Mouse (Mus musculus) forebrain, embryonic 11.5 days (tissue): ENCODE data around the gene Eps8l1. TPM values are rescaled to one million over a fixed set of nuclear protein-coding genes. Genes with fewer than 3 reads are reported as not detected.
A peak's percentile ranks its signal among the peaks of the same experiment; 100 is the strongest.

ENCODE experiments used
- ATAC-seq: fragments of 200-750 bp; cut with Nextera tagmentation; replicated peaks from 2 replicates; pipeline ENCODE4 v1.8.0; 2017; ENCODE audit warnings: moderate TSS enrichment; ENCODE audit not compliant: low FRiP score
- DNase-seq: peaks from one replicate; pipeline ENCODE4 v3.0.0-alpha.2; 2017; ENCODE audit warnings: low spot score
- H3K27ac ChIP-seq: fragments of 300-500 bp; sonication (generic); 2 replicates; pipeline ENCODE4 v1.5.1; 2014; ENCODE audit warnings: low read depth, low read length
- H3K27me3 ChIP-seq: fragments of 300-500 bp; sonication (generic); 2 replicates; pipeline ENCODE4 v1.6.1; 2014; ENCODE audit warnings: mild to moderate bottlenecking, low read length, mixed read lengths; ENCODE audit not compliant: control insufficient read depth, insufficient read depth
- H3K36me3 ChIP-seq: fragments of 300-500 bp; sonication (generic); 2 replicates; pipeline ENCODE4 v1.6.1; 2014; ENCODE audit warnings: mild to moderate bottlenecking, low read length, moderate library complexity, mixed read lengths; ENCODE audit not compliant: control insufficient read depth, insufficient read depth
- H3K4me1 ChIP-seq: fragments of 300-500 bp; sonication (generic); replicated peaks from 2 replicates; pipeline ENCODE4 v1.6.1; 2014; ENCODE audit warnings: low read length, mixed read lengths; ENCODE audit not compliant: control insufficient read depth, insufficient read depth
- H3K4me2 ChIP-seq: fragments of 300-500 bp; sonication (generic); 2 replicates; pipeline ENCODE4 v1.6.1; 2014; ENCODE audit warnings: low read depth, mild to moderate bottlenecking, low read length, moderate library complexity, mixed read lengths; ENCODE audit not compliant: severe bottlenecking
- H3K4me3 ChIP-seq: fragments of 300-500 bp; sonication (generic); 2 replicates; pipeline ENCODE4 v1.5.1; 2014; ENCODE audit warnings: low read depth, low read length
- H3K9ac ChIP-seq: fragments of 300-500 bp; sonication (generic); 2 replicates; pipeline ENCODE4 v1.6.1; 2014; ENCODE audit warnings: low read length
- H3K9me3 ChIP-seq: fragments of 300-500 bp; sonication (generic); 2 replicates; pipeline ENCODE4 v1.6.1; 2016; ENCODE audit warnings: low read length, mixed read lengths; ENCODE audit not compliant: control insufficient read depth
- WGBS: fragments of 180-500 bp; shearing (Covaris S2); extraction: QIAGEN DNeasy Blood & Tissue Kit; methylation state at CpG from one replicate; pipeline ENCODE4 v1.1.7; 2014; 5-methylcytosine and 5-hydroxymethylcytosine counted together
- polyA plus RNA-seq: library from polyadenylated mRNA; unstranded; fragments of >200 nt; fragmentation: Nextera tagmentation; extraction: Ambion mirVana; gene quantifications from 2 replicates; pipeline ENCODE4 v1.2.1, GENCODE M21; 2014

Gene Eps8l1
- polyA plus RNA-seq, 1 experiment from 2014 or later: 3.8 TPM

DNA sequence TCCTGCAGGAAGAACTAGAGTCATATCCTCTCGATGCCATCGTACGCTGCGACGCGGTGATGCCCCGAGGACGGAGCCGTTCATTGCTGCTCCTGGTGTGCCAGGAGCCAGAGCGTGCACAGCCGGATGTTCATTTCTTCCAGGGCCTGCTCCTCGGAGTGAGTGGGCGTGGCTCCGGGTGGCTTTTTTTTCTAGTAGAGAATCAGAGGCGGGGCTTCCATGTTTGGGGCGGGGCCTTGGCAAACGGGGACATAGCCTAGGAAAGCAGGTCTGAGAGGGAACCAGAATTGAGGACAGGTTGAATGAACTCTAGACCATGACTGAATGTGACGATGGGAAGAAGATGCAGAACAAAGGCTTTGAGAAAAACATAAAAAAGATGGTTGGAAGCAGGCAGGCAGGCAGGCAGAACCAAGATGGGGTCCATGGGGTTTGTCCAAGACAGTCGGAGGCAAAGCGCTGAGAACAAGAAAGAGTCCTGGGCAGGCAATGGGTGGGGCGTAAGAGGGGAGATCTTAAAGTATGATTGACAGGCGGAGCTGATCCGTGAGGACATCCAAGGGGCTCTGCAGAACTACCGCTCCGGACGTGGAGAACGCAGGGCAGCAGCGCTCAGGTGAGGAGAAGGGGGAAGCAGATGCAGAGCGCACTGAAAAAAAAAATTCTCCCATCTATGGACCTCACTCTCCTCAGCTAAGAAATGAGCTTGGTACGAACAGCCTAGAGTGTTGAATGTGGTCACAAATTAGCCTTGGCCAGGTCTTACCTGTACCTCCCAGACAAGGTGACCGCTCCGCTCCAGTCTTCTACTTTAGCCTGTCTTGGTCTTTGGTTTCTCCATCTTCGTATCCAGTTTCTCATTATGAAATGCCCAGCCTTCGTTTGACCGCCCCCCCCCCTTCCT, 10.1 kb downstream of the Eps8l1 start:
- 3% methylated on average over 34 of the region's 35 CpGs for WGBS
- H3K9ac ChIP-seq: peak overlapping the region; percentile 36; the same call in 1 of the 2 replicates
- no peaks in the 10 kb centered on the region for H3K36me3 ChIP-seq
- DNase-seq (peak; percentile 81), ATAC-seq (peak; percentile 71)
- H3K4me3 ChIP-seq: peak overlapping the region; percentile 19
- H3K4me1 ChIP-seq: peaks cover 2% of the 10 kb centered on the region; the same call in 1 of the 2 replicates
- H3K27ac ChIP-seq: no peak overlapping the region
- H3K27me3 ChIP-seq: peaks cover 30% of the 10 kb centered on the region
- peak overlapping the region; percentile 47 for H3K4me2 ChIP-seq
- no peaks in the 10 kb centered on the region for H3K9me3 ChIP-seq

DNA sequence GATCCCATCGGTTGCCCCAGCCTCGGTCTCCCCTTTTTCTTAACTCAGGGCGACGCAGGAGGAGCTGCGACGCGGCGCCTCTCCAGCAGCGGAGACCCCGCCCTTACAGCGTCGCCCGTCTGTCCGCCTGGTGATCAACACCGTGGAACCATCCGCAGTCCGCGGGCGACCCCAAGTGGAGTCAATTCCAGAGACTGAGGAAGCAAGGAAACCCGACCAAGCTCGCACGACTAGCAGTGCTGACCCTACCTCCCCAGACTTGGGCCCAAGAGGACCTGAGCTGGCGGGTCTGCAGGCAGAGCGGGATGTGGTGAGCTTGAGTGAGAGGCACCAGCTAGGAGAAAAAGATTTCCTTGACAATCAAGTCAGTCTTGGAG, 10.7 kb downstream of the Eps8l1 start:
- peak; percentile 77 for ATAC-seq
- 2% methylated on average over 24 of the region's 24 CpGs for WGBS

DNA sequence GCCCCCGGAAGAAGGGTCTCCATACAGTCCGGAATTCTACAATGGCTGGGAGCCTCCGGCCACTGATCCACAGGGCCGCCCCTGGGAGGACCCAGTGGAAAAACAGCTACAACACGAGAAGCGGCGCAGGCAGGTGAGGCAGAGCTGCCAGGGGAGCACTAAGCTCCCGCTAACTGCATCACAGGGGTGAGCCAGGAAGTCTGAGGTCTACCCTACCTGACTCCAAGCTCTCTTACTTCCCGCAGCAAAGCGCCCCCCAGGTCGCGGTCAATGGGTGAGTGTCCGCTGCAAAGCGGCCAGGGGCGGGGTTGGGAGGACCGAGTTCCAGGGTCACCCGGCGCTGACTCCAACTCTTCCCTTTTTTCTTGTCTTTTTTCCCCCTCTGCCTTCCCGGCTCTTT, 13.5 kb downstream of the Eps8l1 start:
- no peak overlapping the region for H3K27ac ChIP-seq
- ATAC-seq (no peak), DNase-seq (no peak)
- H3K27me3 ChIP-seq: peaks cover 32% of the 10 kb centered on the region
- H3K4me3 ChIP-seq: no peak overlapping the region
- no peaks in the 10 kb centered on the region for H3K36me3 ChIP-seq
- H3K4me1 ChIP-seq: peaks cover 9% of the 10 kb centered on the region
- WGBS: 11% methylated on average over 19 of the region's 19 CpGs
- no peak overlapping the region for H3K9ac ChIP-seq
- no peak overlapping the region for H3K4me2 ChIP-seq
- no peaks in the 10 kb centered on the region; the same call in 1 of the 2 replicates for H3K9me3 ChIP-seq

More for the DNA sequence above, 10.7 kb downstream of the Eps8l1 start:
- DNase-seq: peak; percentile 85
- H3K9me3 ChIP-seq: no peaks in the 10 kb centered on the region
- H3K4me2 ChIP-seq: peak overlapping the region; percentile 47
- no peak overlapping the region for H3K9ac ChIP-seq
- peaks cover 30% of the 10 kb centered on the region for H3K27me3 ChIP-seq
- no peaks in the 10 kb centered on the region for H3K36me3 ChIP-seq
- H3K4me3 ChIP-seq: peak overlapping the region; percentile 19
- H3K27ac ChIP-seq: no peak overlapping the region
- peaks cover 2% of the 10 kb centered on the region; the same call in 1 of the 2 replicates for H3K4me1 ChIP-seq

DNA sequence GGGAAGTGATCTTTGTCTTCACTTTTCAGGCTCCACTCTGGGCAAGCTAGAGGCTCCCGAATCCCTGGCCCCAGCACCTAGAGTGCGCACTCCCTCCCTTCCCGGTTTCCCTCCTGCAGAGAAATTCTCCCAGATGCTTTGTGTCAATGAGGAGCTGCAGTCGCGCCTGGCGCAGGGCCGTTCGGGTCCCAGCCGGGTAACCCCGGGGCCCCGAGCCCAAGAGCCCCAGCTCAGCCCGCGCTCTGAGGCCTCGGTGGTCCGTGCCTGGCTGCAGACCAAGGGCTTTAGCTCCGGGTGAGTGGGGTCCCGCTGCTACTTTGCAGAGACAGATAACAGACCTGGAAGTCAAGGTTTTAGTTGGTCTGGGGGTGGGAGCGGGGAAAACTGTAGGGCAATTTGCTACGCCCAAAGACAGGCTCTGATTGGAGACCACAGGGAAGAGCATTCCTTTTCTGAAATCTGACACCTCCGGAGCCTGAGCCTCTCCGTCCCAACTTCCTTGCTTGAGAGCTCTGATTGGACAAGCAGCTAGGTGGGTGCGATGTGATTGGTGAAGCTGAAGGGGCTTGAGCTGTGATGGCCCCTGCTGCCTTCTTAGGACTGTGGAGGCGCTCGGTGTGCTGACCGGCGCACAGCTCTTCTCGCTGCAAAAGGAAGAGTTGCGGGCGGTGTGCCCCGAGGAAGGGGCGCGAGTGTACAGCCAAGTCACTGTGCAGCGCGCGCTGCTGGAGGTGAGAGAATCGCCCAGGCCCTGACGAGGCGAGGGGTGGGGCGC, 17.7 kb downstream of the Eps8l1 start:
- under 1% methylated on average over 39 of the region's 39 CpGs for WGBS
- DNase-seq: peak; percentile 91
- H3K27ac ChIP-seq: peak overlapping the region; percentile 85
- no peaks in the 10 kb centered on the region; the same call in 1 of the 2 replicates for H3K36me3 ChIP-seq
- H3K4me3 ChIP-seq: peak overlapping the region; percentile 45
- peak; percentile 98 for ATAC-seq
- peaks cover 8% of the 10 kb centered on the region for H3K4me1 ChIP-seq
- H3K9ac ChIP-seq: peak overlapping the region; percentile 60
- H3K27me3 ChIP-seq: peaks cover 12% of the 10 kb centered on the region
- H3K4me2 ChIP-seq: peak overlapping the region; percentile 88
- H3K9me3 ChIP-seq: no peaks in the 10 kb centered on the region; the same call in 1 of the 2 replicates

DNA sequence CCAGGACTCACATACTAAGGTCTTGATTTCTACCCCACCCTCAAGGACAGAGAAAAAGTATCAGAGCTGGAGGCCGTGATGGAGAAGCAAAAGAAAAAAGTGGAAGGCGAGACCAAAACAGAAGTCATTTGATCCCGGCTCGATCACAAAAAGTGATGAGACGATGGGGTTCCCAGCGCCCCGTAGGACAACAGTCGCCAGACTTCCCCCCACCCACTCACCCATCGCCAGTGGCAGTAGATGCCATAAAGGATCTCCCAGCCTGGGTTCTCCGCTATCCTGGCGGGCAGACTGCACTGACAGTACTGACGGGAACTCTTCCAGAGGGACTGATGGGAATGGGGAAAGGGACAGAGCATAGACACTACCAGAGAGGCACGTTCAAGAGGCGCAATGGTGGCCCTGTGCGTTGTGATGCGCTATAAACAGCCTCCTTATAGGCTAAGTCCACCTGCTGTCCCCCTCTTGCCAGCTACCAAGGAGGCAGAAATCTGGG, 18.4 kb downstream of the Eps8l1 start:
- ATAC-seq: peak; percentile 14; the same call in 1 of the 2 replicates
- Histone ChIP-seq H3K36me3 (no peaks in the 10 kb centered on the region; the same call in 1 of the 2 replicates), H3K27ac (peak overlapping the region; percentile 85; the same call in 1 of the 2 replicates), H3K4me1 (peaks cover 8% of the 10 kb centered on the region), H3K9me3 (no peaks in the 10 kb centered on the region; the same call in 1 of the 2 replicates), H3K27me3 (peaks cover 10% of the 10 kb centered on the region; the same call in 1 of the 2 replicates), H3K4me3 (peak overlapping the region; percentile 45), H3K9ac (peak overlapping the region; percentile 60), H3K4me2 (peak overlapping the region; percentile 88)
- 3% methylated on average over 16 of the region's 16 CpGs for WGBS
- peak; percentile 61 for DNase-seq

DNA sequence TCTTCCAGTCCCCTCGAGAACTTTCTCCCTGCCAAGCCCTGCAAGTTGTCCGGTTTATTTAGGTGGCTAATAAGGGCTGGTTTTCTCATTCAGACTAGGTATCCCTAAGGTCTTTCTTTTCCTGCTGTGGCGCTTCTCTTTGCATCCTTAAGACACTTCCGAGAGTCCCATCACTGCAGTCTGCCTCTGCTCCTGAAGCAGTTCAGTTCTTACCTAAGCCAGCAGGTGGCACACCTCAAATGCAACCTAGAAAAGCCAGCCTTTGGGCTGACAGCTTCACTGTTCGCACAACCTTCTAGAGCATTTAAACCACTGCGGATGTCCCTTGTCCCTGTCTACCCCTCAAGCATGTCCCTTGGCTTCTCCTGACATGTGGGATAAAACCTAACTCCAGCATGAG, 19.2 kb downstream of the Eps8l1 start:
- ATAC-seq: no peak
- peaks cover 8% of the 10 kb centered on the region for H3K4me1 ChIP-seq
- H3K4me3 ChIP-seq: no peak overlapping the region
- no peak overlapping the region for H3K9ac ChIP-seq
- H3K27ac ChIP-seq: no peak overlapping the region
- H3K36me3 ChIP-seq: no peaks in the 10 kb centered on the region; the same call in 1 of the 2 replicates
- WGBS: 26% methylated on average over 6 of the region's 6 CpGs
- peak overlapping the region; percentile 88; the same call in 1 of the 2 replicates for H3K4me2 ChIP-seq
- peaks cover 4% of the 10 kb centered on the region; the same call in 1 of the 2 replicates for H3K27me3 ChIP-seq
- DNase-seq: peak; percentile 64
- no peaks in the 10 kb centered on the region; the same call in 1 of the 2 replicates for H3K9me3 ChIP-seq

DNA sequence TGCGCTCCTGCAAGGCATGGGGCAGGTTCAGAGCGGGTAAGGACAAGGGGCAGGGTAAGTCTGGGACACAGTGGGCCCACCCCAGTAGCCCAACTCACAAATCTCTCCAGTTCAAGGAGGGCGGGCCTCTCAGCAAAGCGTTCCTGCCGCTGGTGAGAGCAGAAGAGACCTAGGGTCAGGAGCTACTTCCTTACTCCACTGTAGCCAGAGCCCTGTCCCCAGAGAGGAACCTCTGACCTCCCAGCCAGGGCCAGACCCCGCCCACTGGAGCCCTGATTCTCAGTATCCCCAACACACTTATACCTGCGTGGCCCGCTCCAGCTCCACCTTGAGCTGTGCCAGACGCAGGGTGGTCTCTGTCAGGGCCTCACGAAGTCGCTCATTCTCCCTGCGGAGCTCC, 21.8 kb downstream of the Eps8l1 start:
- no peaks in the 10 kb centered on the region; the same call in 1 of the 2 replicates for H3K36me3 ChIP-seq
- WGBS: 92% methylated on average over 12 of the region's 12 CpGs

DNA sequence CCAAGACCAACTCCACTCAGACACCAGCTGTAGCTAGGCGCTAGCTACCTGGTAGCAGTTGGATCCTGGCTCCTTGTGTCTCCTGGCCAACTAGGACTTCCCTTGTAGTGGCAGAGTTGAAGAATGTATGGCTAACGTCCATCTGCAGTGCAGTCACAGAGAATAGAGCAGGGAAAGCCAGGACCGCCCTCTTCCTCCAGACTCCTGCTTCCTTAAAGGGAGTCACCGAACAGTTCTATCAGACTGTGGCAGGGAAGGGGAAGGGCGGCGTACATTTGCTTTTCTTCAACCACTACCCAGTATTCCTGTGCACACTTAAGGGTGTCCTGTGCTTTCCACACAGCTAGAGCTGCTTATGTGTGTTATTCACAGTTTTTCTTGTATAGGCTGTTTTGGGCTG, 30.8 kb downstream of the Eps8l1 start:
- Histone ChIP-seq H3K27me3 (no peaks in the 10 kb centered on the region), H3K36me3 (peaks cover 3% of the 10 kb centered on the region), H3K4me2 (no peak overlapping the region), H3K9ac (no peak overlapping the region), H3K9me3 (no peaks in the 10 kb centered on the region), H3K4me1 (no peaks in the 10 kb centered on the region), H3K27ac (no peak overlapping the region), H3K4me3 (no peak overlapping the region)
- no peak for DNase-seq
- ATAC-seq: no peak
- WGBS: 91% methylated on average over 6 of the region's 6 CpGs

More for the DNA sequence above, 21.8 kb downstream of the Eps8l1 start:
- Histone ChIP-seq H3K9me3 (no peaks in the 10 kb centered on the region), H3K9ac (no peak overlapping the region), H3K27me3 (peaks cover under 1% of the 10 kb centered on the region; the same call in 1 of the 2 replicates), H3K27ac (no peak overlapping the region), H3K4me3 (no peak overlapping the region), H3K4me1 (peaks cover 8% of the 10 kb centered on the region), H3K4me2 (no peak overlapping the region)
- DNase-seq (no peak), ATAC-seq (no peak)
